Mouse (Mus musculus) testis, adult 2 months (tissue): ENCODE results near the gene Hist1h2bq.
"Not testable (repeated sequence)": the region's sequence is repeated elsewhere in the genome, so short reads cannot be mapped to it uniquely, and the experiment has no call there.

ENCODE experiments used
- CTCF ChIP-seq: fragments of 200-500 bp; IDR thresholded peaks from 2 replicates; pipeline ENCODE4 v1.5.1; 2012; ENCODE audit warnings: low read depth, mild to moderate bottlenecking, inconsistent platforms, low read length, moderate library complexity; ENCODE audit not compliant: control insufficient read depth, insufficient read depth, insufficient replicate concordance
- POLR2A ChIP-seq: fragments of 200-500 bp; IDR thresholded peaks from 2 replicates; pipeline ENCODE4 v1.6.1; 2012; ENCODE audit warnings: low read depth, mild to moderate bottlenecking, inconsistent platforms, low read length, moderate library complexity; ENCODE audit not compliant: control insufficient read depth

DNA sequence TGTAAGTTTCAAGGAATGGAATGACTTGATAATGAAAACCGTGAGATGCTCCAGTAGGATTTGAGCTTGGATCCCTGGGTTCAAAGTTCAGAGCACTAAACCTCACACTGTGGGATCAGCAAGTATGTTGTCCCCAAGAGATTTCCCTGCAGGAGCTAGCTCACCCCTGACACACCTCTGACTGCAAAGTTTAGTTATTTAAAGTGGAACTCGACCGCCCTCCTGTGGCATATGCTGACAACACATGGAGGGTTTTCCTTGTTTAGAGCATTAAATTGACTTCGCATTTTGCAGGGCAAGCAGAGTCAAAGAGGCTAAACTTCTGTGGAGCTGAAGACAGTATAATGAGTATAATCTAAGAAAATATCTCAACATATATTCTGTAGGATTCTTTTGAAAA lies 6.9 kb downstream of the Hist1h2bq start:
- TF ChIP-seq CTCF, POLR2A: not testable (repeated sequence)
